27 mouse cellular contexts compared by ENCODE assay signal in genomic region chr11:50648143-50648807, GRCm38 (mm10). TPM values are rescaled to one million over a fixed set of nuclear protein-coding genes. Genes with fewer than 3 reads are reported as not detected.
DNase-seq lines count a peak whose midpoint lies in the region; ATAC-seq lines count a peak whose summit lies in the region.
"Had no signal": no experiment of that assay in that cellular context is flagged by ENCODE, and none has a peak within 500 bp of the region (broad histone marks: within the 10 kb centered on the region; RNA-seq: fewer than 3 reads in every experiment).

No protein-coding gene starts in this region.

- no peaks in the 10 kb centered on the region for H3K36me3 ChIP-seq in heart, embryonic 10.5 days
- no peaks in the 10 kb centered on the region for H3K36me3 ChIP-seq in lung, embryonic 16.5 days (ENCODE audit: control insufficient read depth, insufficient read depth, low read length)
- no peaks in the 10 kb centered on the region for H3K36me3 ChIP-seq in forebrain, embryonic 12.5 days (replicated peaks)
- H3K36me3 ChIP-seq: embryonic facial prominence, embryonic 12.5 days; embryonic facial prominence, embryonic 15.5 days; forebrain, embryonic 15.5 days; heart, embryonic 15.5 days; hindbrain, embryonic 10.5 days; hindbrain, embryonic 13.5 days; intestine, embryonic 15.5 days had no signal

- no peak overlapping the region for H3K27ac ChIP-seq in heart, embryonic 10.5 days
- peak overlapping the region; percentile 70 for H3K27ac ChIP-seq in lung, embryonic 16.5 days (ENCODE audit: low read length)
- no peak overlapping the region for H3K27ac ChIP-seq in forebrain, embryonic 12.5 days
- H3K27ac ChIP-seq: embryonic facial prominence, embryonic 12.5 days; embryonic facial prominence, embryonic 15.5 days; forebrain, embryonic 15.5 days; heart, embryonic 15.5 days; hindbrain, embryonic 10.5 days; hindbrain, embryonic 13.5 days; intestine, embryonic 15.5 days had no signal

- H3K4me2 ChIP-seq in lung, embryonic 16.5 days (ENCODE audit: low read depth, low read length), result no peak overlapping the region
- no peak overlapping the region for H3K4me2 ChIP-seq in forebrain, embryonic 12.5 days
- H3K4me2 ChIP-seq: embryonic facial prominence, embryonic 12.5 days; embryonic facial prominence, embryonic 15.5 days; forebrain, embryonic 15.5 days; heart, embryonic 11.5 days; heart, embryonic 15.5 days; hindbrain, embryonic 13.5 days; intestine, embryonic 15.5 days had no signal

- DNase-seq in heart, adult 18-20 months, result peak; percentile 44 to 61
- DNase-seq in heart, embryonic 10.5 days (ENCODE audit: low spot score), result no peak
- DNase-seq in heart, adult 9 months (ENCODE audit: low spot score in 2 of 2), result peak; percentile 51 to 70
- no peak for DNase-seq in heart, postnatal 4 days
- DNase-seq in lung, adult 18-20 months, result no peak
- DNase-seq in lung, postnatal 36 days, result peak; percentile 44
- DNase-seq: adrenal gland, adult 2 months; adrenal gland, postnatal 14 days; cerebellum, adult 11 months; cerebellum, adult 2 months; cerebellum, adult 9-11 months; cerebellum, postnatal 25 days; gastrocnemius, postnatal 10 days had no signal

- ATAC-seq in lung, embryonic 16.5 days (ENCODE audit: low read depth), result peak; percentile 84
- ATAC-seq in forebrain, embryonic 12.5 days (ENCODE audit: low FRiP score), result no peak
- ATAC-seq: CD4-positive, CD25-positive, alpha-beta regulatory T cell, adult 4 months; forebrain, embryonic 15.5 days; hindbrain, embryonic 16.5 days; intestine, embryonic 15.5 days had no signal

- peaks cover under 1% of the 10 kb centered on the region; the same call in 1 of the 2 replicates for H3K4me1 ChIP-seq in heart, embryonic 10.5 days
- H3K4me1 ChIP-seq in lung, embryonic 16.5 days (replicated peaks; ENCODE audit: control insufficient read depth, insufficient read depth, low read length), result peaks cover 11% of the 10 kb centered on the region
- H3K4me1 ChIP-seq in forebrain, embryonic 12.5 days, result no peaks in the 10 kb centered on the region
- H3K4me1 ChIP-seq: forebrain, embryonic 15.5 days; hindbrain, embryonic 10.5 days had no signal

- no peaks in the 10 kb centered on the region for H3K9me3 ChIP-seq in heart, embryonic 10.5 days
- H3K9me3 ChIP-seq in lung, embryonic 16.5 days (ENCODE audit: control insufficient read depth, low read length), result no peaks in the 10 kb centered on the region
- H3K9me3 ChIP-seq in forebrain, embryonic 12.5 days, result peaks cover 5% of the 10 kb centered on the region; the same call in 1 of the 2 replicates
- H3K9me3 ChIP-seq: forebrain, embryonic 15.5 days; intestine, embryonic 15.5 days had no signal

- H3K4me3 ChIP-seq in heart, embryonic 10.5 days, result no peak overlapping the region
- H3K4me3 ChIP-seq in lung, embryonic 16.5 days (ENCODE audit: low read length), result no peak overlapping the region
- H3K4me3 ChIP-seq in forebrain, embryonic 12.5 days (replicated peaks), result no peak overlapping the region
- H3K4me3 ChIP-seq: embryonic facial prominence, embryonic 12.5 days; embryonic facial prominence, embryonic 15.5 days; forebrain, embryonic 15.5 days; heart, embryonic 15.5 days; hindbrain, embryonic 10.5 days; hindbrain, embryonic 13.5 days; intestine, embryonic 15.5 days had no signal

- WGBS in heart, embryonic 10.5 days, result 80% methylated on average over 4 of the region's 4 CpGs
- 55% methylated on average over 4 of the region's 4 CpGs for WGBS in lung, embryonic 16.5 days
- 87% methylated on average over 4 of the region's 4 CpGs for WGBS in forebrain, embryonic 12.5 days

- H3K9ac ChIP-seq in lung, embryonic 16.5 days (ENCODE audit: low read length), result no peak overlapping the region
- H3K9ac ChIP-seq in forebrain, embryonic 12.5 days, result no peak overlapping the region
- H3K9ac ChIP-seq: embryonic facial prominence, embryonic 12.5 days; embryonic facial prominence, embryonic 15.5 days; forebrain, embryonic 15.5 days; heart, embryonic 15.5 days; hindbrain, embryonic 13.5 days; intestine, embryonic 15.5 days had no signal

- no peaks in the 10 kb centered on the region for H3K27me3 ChIP-seq in heart, embryonic 10.5 days (ENCODE audit: insufficient read depth, poor library complexity, severe bottlenecking)
- no peaks in the 10 kb centered on the region for H3K27me3 ChIP-seq in lung, embryonic 16.5 days (ENCODE audit: control insufficient read depth, insufficient read depth, low read depth, low read length)
- H3K27me3 ChIP-seq in forebrain, embryonic 12.5 days, result no peaks in the 10 kb centered on the region
- H3K27me3 ChIP-seq: embryonic facial prominence, embryonic 12.5 days; embryonic facial prominence, embryonic 15.5 days; forebrain, embryonic 15.5 days; heart, embryonic 15.5 days; hindbrain, embryonic 13.5 days; intestine, embryonic 15.5 days had no signal

RNA-seq across cellular contexts. Expression of gene Adamts2, which starts 46.4 kb away (rescaled TPM):
- 1 to 10 TPM; 7.3 to 8.2 TPM for total RNA-seq in heart, adult 18-20 months (2021)
- 1.4 and 3.9 TPM in 2 replicates for polyA plus RNA-seq in heart, embryonic 10.5 days (2016; fragmentation: Nextera tagmentation; extraction: Ambion mirVana)
- total RNA-seq in heart, postnatal 4 days (2021), result 10 to 100 TPM; 28.5 to 32.0 TPM
- polyA plus RNA-seq in lung, embryonic 16.5 days (2015; fragmentation: Nextera tagmentation; extraction: Ambion mirVana), result 14.0 and 16.3 TPM in 2 replicates
- 1.8 and 2.0 TPM in 2 replicates for polyA plus RNA-seq in forebrain, embryonic 12.5 days (2016; fragmentation: Nextera tagmentation; extraction: Ambion mirVana)
- total RNA-seq: common myeloid progenitor, adult 5-6 weeks; MEL had no signal
- polyA plus RNA-seq: CD4-positive, CD25-positive, alpha-beta regulatory T cell, adult 4 months had no signal

Comparison
In these comparisons a context has a peak if more than half of its experiments do, and no peak if none do; other contexts are left out.
1. DNase-seq: peak in heart, adult 18-20 months (2 of 2), heart, adult 9 months (2 of 2) and lung, postnatal 36 days (single experiment); none in heart, embryonic 10.5 days (single experiment), heart, postnatal 4 days (single experiment) and lung, adult 18-20 months (0 of 2).